Mouse (Mus musculus) cerebellum, adult 2 months (tissue): ENCODE results near the gene Clec16a.

Source experiments
- CTCF ChIP-seq: fragments of 200-500 bp; IDR thresholded peaks from 2 replicates; pipeline ENCODE4 v1.5.1; 2011; ENCODE audit warnings: low read depth, mild to moderate bottlenecking, control low read depth, low read length, moderate library complexity, borderline replicate concordance; ENCODE audit not compliant: insufficient read depth
- POLR2A ChIP-seq: fragments of 200-500 bp; IDR thresholded peaks from 2 replicates; pipeline ENCODE4 v1.6.1; 2011; ENCODE audit warnings: low read length, control low read depth, borderline replicate concordance; ENCODE audit not compliant: insufficient read depth

DNA sequence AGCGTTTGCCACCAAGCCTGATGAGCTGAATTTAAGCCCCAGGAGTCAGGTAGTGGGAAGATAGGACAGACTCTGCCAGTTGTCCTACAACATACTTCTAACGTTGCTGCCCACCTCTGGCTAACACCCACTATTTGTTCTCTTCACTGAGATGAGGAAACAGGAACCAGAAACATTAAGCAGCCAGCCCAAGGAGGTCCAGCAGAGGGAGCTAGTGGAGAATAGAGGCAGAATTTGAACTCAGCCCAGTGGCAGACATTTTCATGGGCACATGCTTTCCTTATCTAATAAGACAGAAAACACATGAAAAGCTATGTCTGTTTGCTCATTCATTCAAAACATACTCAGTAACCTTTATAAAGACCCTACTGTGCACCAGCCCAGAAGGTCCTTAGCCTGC, 42.1 kb upstream of the Clec16a start:
- TF ChIP-seq CTCF: no peak
- no peak for TF ChIP-seq POLR2A
